Mouse (Mus musculus) right cerebral cortex, adult 2 months (tissue): ENCODE results near the gene Grik4.

ENCODE experiments used
- DNase-seq, 2 experiments: peaks; one replicate each; pipeline ENCODE4 v3.0.0; 2021 to 2022; ENCODE audit warnings: low spot score in 2 of 2

Grik4 gene

DNA sequence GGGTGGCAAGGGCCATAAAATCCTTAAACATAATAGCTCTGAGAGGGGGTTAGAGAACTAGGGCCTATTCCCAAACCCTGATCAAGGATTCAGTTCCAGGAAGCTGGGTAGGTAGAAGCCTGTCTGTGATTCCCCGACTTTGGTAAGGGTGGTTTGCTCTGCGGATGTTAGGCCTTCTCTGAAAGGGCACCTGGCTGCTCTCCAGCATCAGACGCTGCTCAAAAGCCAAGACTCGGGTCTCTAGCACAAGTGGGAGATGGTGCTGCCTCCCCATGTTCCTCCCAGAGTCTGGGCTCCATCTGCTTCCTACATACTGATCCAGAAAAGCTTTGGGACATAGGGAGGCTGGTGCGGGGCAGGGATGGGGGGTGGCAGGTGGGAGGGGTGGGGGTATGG, 270.3 kb downstream of the Grik4 start:
- no peak for DNase-seq

DNA sequence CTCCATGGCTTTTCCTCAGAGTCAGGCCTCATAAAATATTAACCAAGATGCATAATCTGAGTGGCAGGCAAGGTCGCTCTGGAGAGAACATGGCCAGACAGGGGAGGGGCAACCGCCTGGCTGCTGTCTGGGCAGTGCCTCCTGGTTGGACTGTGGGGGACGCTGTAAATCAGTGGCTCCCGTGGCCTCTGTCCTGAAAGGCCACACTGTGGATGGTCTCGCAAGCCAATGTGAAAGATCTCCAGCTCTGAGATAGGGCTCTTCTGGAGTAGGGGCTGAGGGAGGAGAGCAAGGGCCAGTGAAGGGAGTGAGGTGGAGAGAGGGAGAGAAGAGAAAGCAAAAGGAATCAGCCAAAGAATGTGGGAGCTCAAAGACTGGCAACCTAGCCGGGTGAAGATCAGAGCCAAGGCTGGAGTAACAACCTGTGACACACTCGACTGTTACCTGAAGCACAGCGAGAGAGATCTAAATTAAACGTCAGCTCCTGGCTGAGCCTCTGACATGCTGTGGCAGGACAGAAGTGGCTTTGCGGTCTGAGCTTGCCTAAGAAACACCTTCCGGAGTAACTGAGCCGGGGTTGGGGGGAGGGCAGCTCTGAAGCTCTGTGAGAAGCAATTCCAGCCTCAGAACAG, 270.8 kb downstream of the Grik4 start:
- DNase-seq: no peak

DNA sequence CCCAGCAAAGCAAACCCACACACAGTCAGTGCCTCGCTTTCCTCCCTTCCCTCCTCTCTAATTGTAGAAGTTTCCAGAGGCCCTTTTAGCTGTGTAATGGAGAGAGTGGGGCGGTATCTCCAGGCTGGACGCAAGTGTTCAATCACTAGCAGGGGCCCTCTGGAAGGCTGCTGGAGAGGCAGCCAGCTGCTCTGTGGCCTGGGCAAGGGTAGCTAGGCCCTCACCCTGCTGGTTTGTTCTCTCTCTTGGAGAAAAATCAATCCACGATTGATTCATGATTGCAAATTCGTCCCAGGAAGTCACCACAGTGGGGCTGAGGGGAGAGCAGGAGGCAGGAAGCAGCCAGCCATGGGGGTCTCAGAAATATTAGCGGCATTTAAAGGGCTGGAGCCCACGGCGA, 271.3 kb downstream of the Grik4 start:
- DNase-seq: no peak

DNA sequence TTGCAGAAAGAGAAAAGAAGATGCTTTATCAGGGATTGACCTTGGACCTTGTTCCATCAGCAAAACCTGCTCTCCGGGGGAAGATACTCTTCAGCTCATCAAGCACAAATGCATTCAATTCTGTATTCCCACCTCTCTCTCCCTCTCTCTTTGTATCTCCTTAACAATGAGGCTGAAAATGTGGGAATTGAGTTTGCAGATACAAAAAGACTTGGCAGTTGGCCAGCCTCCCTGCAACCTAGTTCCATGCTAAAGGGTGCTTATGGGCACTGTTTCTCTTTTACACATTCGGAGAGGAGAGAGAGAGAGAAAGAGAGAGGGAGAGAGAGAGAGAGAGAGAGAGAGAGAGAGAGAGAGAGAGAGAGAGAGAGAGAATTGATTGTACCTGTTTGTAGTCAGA, 273.7 kb downstream of the Grik4 start:
- no peak for DNase-seq

DNA sequence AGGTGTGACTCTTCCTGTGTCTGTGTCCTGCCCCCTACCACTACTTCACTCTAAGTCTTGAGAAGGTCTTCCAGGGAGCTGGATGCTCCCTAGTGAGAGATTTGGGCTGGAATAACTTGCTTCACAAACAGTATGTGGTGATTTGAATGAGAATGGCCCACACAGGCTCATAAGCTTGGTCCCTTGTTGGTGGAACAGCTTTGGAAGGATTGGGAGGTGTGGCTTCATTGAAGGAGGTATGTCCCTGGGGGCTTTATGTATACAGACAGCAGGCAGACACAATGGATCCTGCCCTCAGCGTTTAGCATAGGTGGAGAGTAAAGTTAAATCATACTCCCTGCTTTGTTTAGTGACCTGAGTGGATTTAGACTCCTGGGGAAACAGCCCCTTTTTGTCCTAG, 282.8 kb downstream of the Grik4 start:
- no peak for DNase-seq

DNA sequence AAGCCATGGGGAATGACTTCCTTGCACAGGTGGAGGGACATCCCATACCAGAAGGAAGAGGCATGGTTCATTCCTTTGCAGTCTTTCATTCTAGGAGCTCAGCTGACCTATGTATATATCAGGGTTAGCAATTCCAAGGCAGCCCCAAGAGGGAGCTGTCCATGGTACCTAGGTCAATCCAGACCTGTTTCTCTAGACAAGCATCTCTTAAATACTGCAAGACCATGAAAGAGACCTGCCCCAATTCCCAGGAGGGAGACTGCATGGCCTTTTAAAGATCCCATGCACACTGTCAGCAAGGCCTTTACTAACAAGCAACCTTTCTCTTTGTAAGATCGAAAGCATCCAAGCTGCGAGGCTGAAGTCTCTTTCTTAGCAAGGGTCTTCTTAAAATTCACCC, 291.5 kb downstream of the Grik4 start:
- no peak for DNase-seq

DNA sequence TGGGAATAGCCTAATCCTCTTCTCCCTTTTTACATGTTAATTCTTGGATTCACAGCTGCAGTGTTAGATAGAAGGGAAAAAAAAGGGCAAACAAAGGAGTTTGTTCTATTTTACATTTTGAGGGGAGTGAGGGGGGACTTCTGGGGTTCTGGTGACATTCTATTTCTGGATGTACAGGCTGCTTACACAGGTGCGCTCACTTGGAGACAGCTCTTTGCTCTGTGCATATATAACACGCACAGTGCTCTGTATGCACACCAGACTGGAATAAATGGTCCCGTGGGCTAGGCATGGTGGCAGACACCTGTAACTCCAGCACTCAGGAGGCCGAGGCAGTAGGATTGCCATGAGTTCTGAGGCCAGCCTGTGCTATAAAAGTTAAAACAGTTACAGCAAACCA, 292.0 kb downstream of the Grik4 start:
- no peak for DNase-seq

DNA sequence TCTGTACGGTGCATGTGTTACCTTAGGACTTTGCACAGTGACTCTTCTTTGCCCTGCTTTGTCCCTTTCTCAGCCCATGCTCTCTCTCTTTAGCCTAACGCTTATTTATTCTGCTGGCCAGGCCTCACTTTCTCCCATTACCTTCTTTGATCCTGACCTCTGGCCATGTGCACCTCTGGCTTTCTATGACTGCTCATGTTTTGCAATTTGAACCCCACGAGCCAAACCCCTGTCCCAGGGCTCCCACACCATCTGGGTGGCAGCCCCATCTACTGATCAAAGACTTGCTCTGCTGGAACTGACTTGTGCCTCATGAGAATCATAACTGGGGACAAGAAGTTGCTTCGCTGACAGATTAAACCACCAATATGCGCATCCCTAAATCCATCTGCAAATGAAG, 294.4 kb downstream of the Grik4 start:
- no peak for DNase-seq

DNA sequence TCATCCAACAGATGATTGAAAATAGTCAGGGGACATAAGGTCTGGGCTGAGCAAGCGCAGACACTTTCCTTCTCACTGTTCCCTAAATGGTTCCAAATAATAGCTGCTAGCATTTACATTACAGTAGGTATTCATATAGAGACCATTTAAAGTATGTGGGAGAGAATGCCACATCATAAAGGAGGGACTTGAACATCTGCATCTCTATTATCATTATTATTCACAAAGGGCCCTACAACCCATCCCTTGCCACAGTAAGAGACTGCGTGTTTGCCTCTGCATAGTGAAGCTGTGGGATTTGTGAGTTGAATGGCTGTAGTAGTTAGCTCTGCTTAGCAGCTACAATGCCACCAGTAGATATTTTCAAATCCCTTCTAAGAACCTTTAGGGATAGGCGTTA, 296.2 kb downstream of the Grik4 start:
- DNase-seq: no peak

DNA sequence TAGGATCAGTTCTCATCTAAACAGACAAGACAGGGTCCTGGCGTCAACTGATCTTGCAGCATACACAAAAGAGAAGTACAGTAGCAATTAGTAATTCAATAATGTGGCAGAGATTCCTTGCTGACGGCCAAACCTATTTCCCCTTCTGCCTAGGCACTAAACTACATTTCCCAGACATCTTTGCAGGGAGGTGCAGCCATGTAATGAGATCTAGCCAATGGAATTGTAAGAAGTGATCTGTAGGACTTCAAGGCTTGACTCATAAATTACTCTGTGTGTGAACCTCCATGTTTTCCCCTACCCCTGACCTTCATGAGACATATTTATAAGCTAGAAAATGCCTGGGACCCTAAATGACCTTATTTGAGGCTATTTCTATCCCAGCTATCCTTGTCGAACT, 296.7 kb downstream of the Grik4 start:
- no peak for DNase-seq

DNA sequence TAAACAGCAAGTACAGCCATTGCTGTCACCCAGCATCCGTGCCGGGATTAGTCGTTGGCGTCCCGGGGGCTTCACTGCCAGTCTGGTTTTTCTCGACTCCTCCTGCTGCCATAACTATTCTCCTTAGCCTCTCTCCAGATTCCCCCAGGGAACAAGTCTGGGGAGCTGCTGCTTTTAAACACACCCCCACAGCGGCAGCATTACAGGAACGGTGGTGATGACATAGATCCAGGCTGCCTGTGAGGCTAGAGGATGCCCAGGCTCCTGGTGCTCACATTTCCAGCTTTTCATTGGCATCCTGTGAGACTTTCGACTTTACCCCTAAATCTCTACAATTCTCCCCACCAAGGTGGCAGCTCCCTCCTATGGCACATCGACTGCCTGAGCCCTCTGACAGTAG, 297.5 kb downstream of the Grik4 start:
- peak; percentile 24 to 32 for DNase-seq

DNA sequence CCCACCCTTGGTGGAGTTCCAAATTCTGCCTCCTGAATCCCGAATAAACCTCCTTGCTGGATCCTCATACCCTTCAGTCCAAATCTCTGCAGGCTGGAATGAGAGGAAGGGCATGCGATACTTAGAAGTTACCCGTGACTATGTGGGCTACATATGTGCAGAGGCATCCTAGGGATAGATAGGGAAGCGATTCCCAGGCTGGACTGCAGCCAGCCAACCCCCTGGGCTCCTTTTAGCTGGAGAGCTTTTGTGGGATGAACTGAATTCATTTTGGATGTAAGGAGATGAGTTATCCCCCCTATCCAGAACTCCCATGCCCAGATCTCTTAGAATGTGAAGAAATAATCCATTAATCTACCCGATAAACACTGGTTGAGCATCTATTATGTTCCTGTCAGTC, 299.1 kb downstream of the Grik4 start:
- no peak for DNase-seq

DNA sequence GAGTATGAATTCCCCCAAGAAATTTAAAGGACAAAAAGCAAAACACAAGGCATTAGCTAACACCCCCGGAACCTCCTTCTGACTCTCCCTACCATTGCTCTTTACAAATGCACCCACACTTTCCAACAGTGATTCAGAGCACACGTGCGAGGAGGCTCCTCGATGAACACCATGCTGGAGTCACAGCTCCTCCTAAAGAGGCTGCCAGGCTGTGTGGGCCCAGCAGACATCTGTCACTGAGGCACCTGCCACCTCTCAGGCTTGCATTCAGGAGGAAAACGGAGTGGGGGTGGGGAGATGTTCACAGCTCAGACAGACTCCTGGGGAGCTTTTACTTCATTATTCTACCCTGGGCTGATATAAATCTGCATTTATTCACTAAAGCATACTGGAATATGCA, 301.5 kb downstream of the Grik4 start:
- DNase-seq: peak; percentile 85 to 89

DNA sequence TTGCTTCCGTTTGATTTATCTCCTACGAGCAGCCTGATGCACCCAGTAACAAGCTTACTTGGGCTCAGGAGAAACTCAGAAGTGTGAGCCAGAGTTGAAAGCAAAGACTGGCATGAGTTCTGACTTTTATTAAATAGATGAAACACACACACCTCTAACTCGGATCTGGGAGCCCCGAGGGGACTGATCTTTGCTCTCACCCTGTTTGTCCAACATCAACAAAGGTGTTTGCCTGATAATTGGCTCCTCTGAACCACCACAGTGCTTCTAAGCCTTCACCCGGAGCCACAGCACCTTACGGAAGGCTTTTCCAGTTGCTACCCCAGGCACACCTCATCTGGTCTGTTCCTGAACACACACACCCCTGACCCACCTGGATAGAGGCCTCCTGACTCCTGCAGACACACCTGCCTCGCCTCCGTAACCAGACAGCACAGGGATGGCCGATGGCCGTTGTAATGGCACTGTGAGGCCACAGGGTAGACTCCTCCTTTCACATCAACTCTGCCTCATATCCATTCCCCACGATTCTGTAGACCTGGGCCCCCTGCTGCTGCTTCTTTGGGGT, 302.7 kb downstream of the Grik4 start:
- DNase-seq: no peak

DNA sequence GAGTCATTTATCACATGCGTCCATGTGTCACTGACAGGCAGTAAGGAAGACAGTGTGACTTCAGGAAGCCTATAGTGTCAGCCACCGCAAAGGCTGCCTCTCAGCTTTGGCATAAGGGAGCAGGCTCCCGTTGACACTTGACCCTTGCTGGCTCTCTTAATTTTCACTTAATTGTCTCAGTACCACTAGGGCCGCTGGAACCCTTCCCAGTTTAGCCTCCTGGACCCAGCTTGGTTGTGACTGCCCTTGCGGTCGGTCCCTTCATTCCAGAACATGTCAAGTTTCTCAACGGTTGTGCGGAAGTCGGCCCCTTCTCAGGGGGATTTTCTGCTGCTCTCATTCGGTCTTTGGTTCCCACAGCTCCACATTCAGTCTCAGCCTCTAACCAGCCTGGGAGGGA, 307.8 kb downstream of the Grik4 start:
- DNase-seq: no peak

DNA sequence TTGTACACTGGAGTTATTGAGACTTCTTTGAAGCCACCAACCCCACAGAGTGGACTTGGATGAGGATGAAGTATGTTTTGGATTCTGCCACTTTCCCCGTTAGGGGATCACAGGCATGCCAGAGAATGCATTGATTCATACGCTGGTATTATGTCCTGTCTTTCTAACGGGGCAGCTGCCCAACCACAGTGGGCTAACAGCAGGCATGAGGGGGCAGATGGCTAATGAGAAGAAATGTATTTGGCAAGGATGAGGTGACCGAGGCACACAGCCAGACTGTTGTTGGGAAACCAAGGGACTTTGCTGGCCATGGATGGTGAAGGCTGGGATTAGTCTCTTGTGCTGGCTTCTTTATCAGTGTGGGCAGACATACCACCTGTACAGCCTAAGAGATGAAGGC, 312.8 kb downstream of the Grik4 start:
- DNase-seq: no peak

DNA sequence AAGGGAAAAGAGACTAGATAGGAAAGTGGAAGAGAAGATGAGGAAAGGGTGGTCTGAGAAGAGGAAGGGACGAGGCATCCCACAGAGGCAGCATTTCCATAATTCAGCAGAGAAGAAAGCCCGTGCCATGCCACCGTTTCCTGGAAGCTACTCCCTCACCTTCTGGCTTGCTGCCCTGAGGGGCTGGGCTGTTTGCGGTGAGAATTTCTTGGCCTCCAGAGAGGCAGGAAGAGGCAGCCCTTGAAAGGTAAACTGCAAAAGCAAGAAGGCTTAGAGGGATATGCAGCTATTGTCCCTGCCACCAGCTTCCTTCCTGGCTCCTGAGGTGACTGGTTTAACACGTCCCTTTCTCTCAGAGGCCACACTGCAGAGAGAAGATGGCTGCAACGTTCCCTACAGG, 316.7 kb downstream of the Grik4 start:
- no peak for DNase-seq

DNA sequence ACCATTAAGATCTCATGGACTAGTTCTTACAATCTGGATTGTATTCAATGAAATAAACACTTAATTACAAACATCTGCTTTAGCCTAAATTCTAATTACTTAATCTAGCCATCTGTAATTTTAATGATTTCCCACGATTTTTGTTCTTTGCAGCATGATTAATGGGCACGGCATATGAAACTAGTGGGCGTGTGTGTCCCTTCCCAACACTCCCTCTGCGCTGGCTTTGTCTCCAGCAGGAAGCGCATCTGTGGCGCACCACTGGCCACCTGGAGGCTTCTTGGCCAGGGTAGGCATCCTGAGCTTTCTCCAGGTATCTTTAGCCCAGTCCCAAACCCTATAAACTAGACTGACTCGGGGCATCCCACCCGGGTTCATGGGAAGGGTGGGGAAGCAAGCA, 317.1 kb downstream of the Grik4 start:
- no peak for DNase-seq

DNA sequence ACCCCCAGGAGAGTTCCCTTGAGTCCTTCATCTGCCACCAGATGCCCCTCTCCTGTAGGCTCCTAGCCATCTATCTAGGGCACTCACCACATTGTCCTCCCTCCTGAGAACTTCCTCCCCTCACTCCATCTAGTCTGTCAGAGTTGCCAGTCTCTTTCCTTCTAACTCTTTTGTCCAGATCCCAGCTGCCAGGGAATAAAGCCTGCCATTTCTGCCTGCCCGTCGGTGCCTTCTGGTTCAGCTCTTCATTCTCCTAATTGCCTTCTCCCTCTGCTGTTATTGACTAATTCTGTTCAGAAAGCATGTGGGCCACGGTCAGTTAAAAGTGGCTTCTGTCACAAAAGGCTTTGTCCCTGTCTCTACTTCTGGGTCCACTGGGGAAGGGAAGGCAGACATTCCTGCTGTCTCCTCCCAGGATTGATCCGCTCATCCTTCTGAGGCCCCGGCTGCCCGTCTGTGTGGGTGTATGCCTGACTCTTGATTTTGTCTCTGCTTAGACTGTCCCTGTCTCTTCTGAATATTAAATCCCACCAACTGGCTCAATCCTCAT, 318.0 kb downstream of the Grik4 start:
- DNase-seq: no peak

DNA sequence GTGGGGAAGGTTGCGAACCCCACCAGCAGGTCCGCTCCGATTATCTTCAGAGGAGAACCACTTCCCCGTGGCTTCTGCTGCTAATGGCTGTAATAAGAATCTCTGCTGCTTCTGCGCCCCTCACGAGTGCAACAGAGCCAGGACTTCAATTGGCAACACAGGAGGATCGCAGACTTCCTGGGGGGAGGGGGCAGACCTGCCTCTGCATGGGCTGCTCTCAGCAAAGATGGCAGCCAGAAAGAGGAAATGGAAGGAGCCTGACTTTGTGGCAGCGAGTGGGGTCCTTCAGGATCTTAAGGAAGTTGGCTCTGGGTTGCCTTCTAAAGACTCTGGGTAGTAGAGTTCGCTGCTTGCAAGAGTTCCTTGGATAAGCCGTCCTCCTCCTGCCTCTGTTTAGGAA, 329.9 kb downstream of the Grik4 start:
- DNase-seq: no peak

DNA sequence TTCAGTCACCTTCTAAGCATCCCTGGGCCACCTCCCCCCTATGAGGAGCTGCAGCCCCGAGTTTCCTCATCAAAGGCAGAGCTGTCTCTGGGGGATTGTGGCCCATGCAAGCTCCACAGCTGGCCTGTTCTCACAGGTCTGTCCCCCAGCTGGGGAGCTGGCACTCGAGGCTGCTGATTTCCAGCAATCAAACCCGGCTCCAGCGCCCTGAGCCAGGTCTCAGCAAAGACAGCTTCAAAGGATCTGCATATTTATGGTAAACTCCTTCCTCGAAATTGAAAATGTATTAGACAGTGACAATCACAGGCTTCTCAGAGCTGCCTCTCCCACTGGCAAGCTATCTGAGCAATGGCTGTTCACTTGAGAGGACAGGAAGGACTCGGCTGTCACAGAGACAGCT, 330.5 kb downstream of the Grik4 start:
- no peak for DNase-seq

DNA sequence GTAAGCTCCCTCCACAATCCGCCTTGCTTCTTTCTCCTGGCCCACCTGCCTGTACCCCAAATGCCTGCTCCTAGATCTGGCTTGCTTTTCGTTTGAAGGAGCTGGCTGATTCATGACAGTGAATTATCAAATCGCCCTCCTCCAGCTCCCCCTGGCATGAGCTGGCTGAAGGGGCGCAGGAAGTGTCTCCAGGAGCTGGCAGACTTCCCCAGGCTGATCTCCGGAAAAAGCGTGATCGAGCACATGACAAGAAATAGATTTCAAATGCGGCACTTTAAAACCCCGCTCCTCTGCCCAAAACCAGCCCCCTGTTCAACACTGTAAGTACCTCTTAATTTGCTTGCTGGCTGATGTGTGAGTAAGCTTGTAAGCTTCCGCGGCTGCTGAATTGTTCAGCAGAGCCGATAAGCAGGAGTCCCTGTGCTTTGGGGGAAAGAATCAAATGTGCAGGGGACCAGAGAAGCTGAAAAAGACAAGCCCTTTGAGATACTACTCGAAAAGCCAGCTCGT, 331.8 kb downstream of the Grik4 start:
- peak in 1 of 2 experiments; percentile 11 for DNase-seq

DNA sequence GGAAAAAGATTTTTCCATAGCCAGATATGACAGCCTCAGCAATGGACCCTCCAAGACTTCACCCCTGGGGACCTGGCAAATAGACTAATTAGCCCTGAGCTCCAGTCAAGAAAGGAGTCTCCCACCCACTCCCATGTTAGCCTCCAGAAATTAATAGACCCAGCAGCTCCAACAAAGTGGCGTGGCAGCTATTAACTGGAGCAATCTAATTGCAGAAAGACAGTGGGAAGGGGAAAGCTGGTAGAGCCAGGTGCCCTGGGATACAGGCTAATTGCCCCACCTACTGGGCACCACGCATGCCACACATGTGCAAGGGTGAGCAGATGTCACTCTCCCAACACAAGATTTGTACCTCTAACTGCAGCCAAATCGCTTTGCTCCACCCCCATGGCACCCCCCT, 342.8 kb downstream of the Grik4 start:
- DNase-seq: no peak

DNA sequence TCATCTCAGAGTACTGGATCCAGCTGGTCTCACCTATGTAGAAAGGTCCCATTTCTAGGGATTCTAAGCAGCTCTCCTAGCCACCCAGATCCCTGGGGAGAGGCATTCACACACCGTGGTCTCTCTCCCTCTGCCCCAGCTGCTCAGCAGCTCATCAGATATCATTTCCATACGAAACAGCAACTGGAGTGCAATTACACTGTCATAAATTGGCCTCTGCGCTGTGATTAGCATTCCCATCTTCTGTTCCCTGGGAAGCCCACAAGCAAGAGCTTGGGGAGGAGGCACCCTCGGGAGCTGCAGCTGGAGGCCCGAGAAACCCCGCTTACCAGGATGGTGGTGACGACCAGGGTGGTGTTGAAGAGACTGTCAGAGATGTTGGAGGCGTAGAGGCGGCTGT, 346.8 kb downstream of the Grik4 start:
- no peak for DNase-seq
